Mouse (Mus musculus) heart, embryonic 12.5 days (tissue): ENCODE data around the gene Ldhal6b. TPM values are rescaled to one million over a fixed set of nuclear protein-coding genes. Genes with fewer than 3 reads are reported as not detected.

Experiments used
- ATAC-seq: fragments of 200-750 bp; cut with Nextera tagmentation; 2 replicates; pipeline ENCODE4 v1.8.0; 2017; ENCODE audit warnings: moderate TSS enrichment, moderate library complexity; ENCODE audit not compliant: insufficient number of reproducible peaks, low FRiP score
- H3K27ac ChIP-seq: fragments of 300-500 bp; sonication (generic); 2 replicates; pipeline ENCODE4 v1.5.1; 2016; ENCODE audit warnings: mild to moderate bottlenecking, moderate library complexity; ENCODE audit not compliant: poor library complexity, severe bottlenecking
- H3K27me3 ChIP-seq: fragments of 300-500 bp; sonication (generic); replicated peaks from 2 replicates; pipeline ENCODE4 v1.6.1; 2016; ENCODE audit warnings: mild to moderate bottlenecking, moderate library complexity
- H3K36me3 ChIP-seq: fragments of 300-500 bp; sonication (generic); 2 replicates; pipeline ENCODE4 v1.6.1; 2016; ENCODE audit warnings: mild to moderate bottlenecking, moderate library complexity
- H3K4me1 ChIP-seq: fragments of 300-500 bp; sonication (generic); replicated peaks from 2 replicates; pipeline ENCODE4 v1.6.1; 2016; ENCODE audit warnings: mild to moderate bottlenecking
- H3K4me2 ChIP-seq: fragments of 300-500 bp; sonication (generic); 2 replicates; pipeline ENCODE4 v1.6.1; 2016; ENCODE audit warnings: mild to moderate bottlenecking, moderate library complexity
- H3K4me3 ChIP-seq: fragments of 300-500 bp; sonication (generic); 2 replicates; pipeline ENCODE4 v1.5.1; 2016; ENCODE audit warnings: mild to moderate bottlenecking
- H3K9ac ChIP-seq: fragments of 300-500 bp; sonication (generic); 2 replicates; pipeline ENCODE4 v1.6.1; 2016; ENCODE audit warnings: mild to moderate bottlenecking, moderate library complexity
- H3K9me3 ChIP-seq: fragments of 300-500 bp; sonication (generic); replicated peaks from 2 replicates; pipeline ENCODE4 v1.6.1; 2016; ENCODE audit warnings: mild to moderate bottlenecking, moderate library complexity
- WGBS: fragments of 180-500 bp; shearing (Covaris S2); methylation state at CpG from one replicate; pipeline ENCODE4 v1.1.7; 2016; 5-methylcytosine and 5-hydroxymethylcytosine counted together
- polyA plus RNA-seq: library from polyadenylated mRNA; unstranded; fragments of >200 nt; fragmentation: Nextera tagmentation; extraction: Ambion mirVana; gene quantifications from 2 replicates; pipeline ENCODE4 v1.2.1, GENCODE M21; 2016

Gene Ldhal6b
- polyA plus RNA-seq, 1 experiment from 2014 or later: not detected

GRCm38 (mm10) chr17:5429090-5429771 is 10.7 kb upstream of the Ldhal6b start:
- WGBS: 55% methylated on average over 10 of the region's 10 CpGs
- Histone ChIP-seq H3K4me2 (no peak overlapping the region), H3K27ac (no peak overlapping the region), H3K27me3 (no peaks in the 10 kb centered on the region), H3K4me3 (no peak overlapping the region), H3K36me3 (peaks cover 44% of the 10 kb centered on the region), H3K9me3 (no peaks in the 10 kb centered on the region), H3K4me1 (peaks cover 16% of the 10 kb centered on the region), H3K9ac (no peak overlapping the region)
- peak; percentile 37; the same call in 1 of the 2 replicates for ATAC-seq

- peaks cover 18% of the 10 kb centered on the region for H3K36me3 ChIP-seq
- H3K9me3 ChIP-seq: no peaks in the 10 kb centered on the region
- 28% methylated on average over 3 of the region's 3 CpGs for WGBS
- no peak overlapping the region for H3K9ac ChIP-seq
- ATAC-seq: 0 out of 2 replicates have a peak, but pooled peaks have one; percentile 51
- no peak overlapping the region for H3K4me3 ChIP-seq
- H3K27ac ChIP-seq: no peak overlapping the region
- H3K4me2 ChIP-seq: peak overlapping the region; percentile 3; the same call in 1 of the 2 replicates
- peaks cover 41% of the 10 kb centered on the region for H3K4me1 ChIP-seq
- no peaks in the 10 kb centered on the region for H3K27me3 ChIP-seq
Measured at GRCm38 (mm10) chr17:5425204-5425603, 6.6 kb upstream of the Ldhal6b start.

GRCm38 (mm10) chr17:5424156-5424555 is 5.6 kb upstream of the Ldhal6b start:
- Histone ChIP-seq H3K9ac (0 out of 2 replicates have a peak overlapping the region, but pooled peaks have one; percentile 7), H3K4me2 (no peak overlapping the region), H3K27me3 (no peaks in the 10 kb centered on the region), H3K4me1 (peaks cover 47% of the 10 kb centered on the region), H3K36me3 (peaks cover 21% of the 10 kb centered on the region), H3K27ac (no peak overlapping the region), H3K4me3 (no peak overlapping the region), H3K9me3 (no peaks in the 10 kb centered on the region)
- WGBS: 66% methylated on average over 8 of the region's 8 CpGs
- ATAC-seq: no peak

- WGBS: 54% methylated on average over 4 of the region's 4 CpGs
- Histone ChIP-seq H3K9ac (no peak overlapping the region), H3K4me1 (peaks cover 47% of the 10 kb centered on the region), H3K4me3 (no peak overlapping the region), H3K36me3 (peaks cover 29% of the 10 kb centered on the region; the same call in 1 of the 2 replicates), H3K4me2 (no peak overlapping the region), H3K9me3 (no peaks in the 10 kb centered on the region; the same call in 1 of the 2 replicates), H3K27ac (no peak overlapping the region), H3K27me3 (no peaks in the 10 kb centered on the region)
- ATAC-seq: no peak
Measured at GRCm38 (mm10) chr17:5421835-5422234, 3.3 kb upstream of the Ldhal6b start.

- WGBS: 71% methylated on average over 6 of the region's 6 CpGs
- Histone ChIP-seq H3K9ac (no peak overlapping the region), H3K4me2 (no peak overlapping the region), H3K36me3 (peaks cover 29% of the 10 kb centered on the region; the same call in 1 of the 2 replicates), H3K27ac (no peak overlapping the region), H3K27me3 (no peaks in the 10 kb centered on the region), H3K4me1 (peaks cover 37% of the 10 kb centered on the region), H3K4me3 (no peak overlapping the region), H3K9me3 (no peaks in the 10 kb centered on the region; the same call in 1 of the 2 replicates)
- ATAC-seq: no peak
Measured at GRCm38 (mm10) chr17:5419771-5420518, 1.4 kb upstream of the Ldhal6b start.

- Histone ChIP-seq H3K27me3 (no peaks in the 10 kb centered on the region), H3K9me3 (no peaks in the 10 kb centered on the region; the same call in 1 of the 2 replicates), H3K36me3 (peaks cover 29% of the 10 kb centered on the region; the same call in 1 of the 2 replicates), H3K9ac (no peak overlapping the region), H3K4me2 (no peak overlapping the region), H3K27ac (no peak overlapping the region), H3K4me1 (peaks cover 29% of the 10 kb centered on the region), H3K4me3 (no peak overlapping the region)
- no peak for ATAC-seq
- 87% methylated on average over 9 of the region's 9 CpGs for WGBS
Measured at GRCm38 (mm10) chr17:5419056-5419455, 489 bp upstream of the Ldhal6b start.

- Histone ChIP-seq H3K4me2 (no peak overlapping the region), H3K9ac (no peak overlapping the region), H3K4me1 (peaks cover 11% of the 10 kb centered on the region), H3K9me3 (no peaks in the 10 kb centered on the region; the same call in 1 of the 2 replicates), H3K27me3 (no peaks in the 10 kb centered on the region), H3K4me3 (no peak overlapping the region), H3K36me3 (peaks cover 40% of the 10 kb centered on the region; the same call in 1 of the 2 replicates), H3K27ac (no peak overlapping the region)
- 95% methylated on average over 3 of the region's 3 CpGs for WGBS
- ATAC-seq: no peak
Measured at GRCm38 (mm10) chr17:5416518-5416917, 2.0 kb downstream of the Ldhal6b start.

- no peaks in the 10 kb centered on the region for H3K27me3 ChIP-seq
- no peak for ATAC-seq
Measured at GRCm38 (mm10) chr17:5414041-5414440, 4.5 kb downstream of the Ldhal6b start.

GRCm38 (mm10) chr17:5413350-5413749 is 5.2 kb downstream of the Ldhal6b start:
- Histone ChIP-seq H3K9ac (no peak overlapping the region), H3K27me3 (no peaks in the 10 kb centered on the region), H3K36me3 (peaks cover 38% of the 10 kb centered on the region), H3K4me1 (no peaks in the 10 kb centered on the region), H3K27ac (no peak overlapping the region), H3K4me3 (no peak overlapping the region), H3K4me2 (no peak overlapping the region), H3K9me3 (no peaks in the 10 kb centered on the region; the same call in 1 of the 2 replicates)
- ATAC-seq: no peak
- 92% methylated on average over 13 of the region's 13 CpGs for WGBS

More at GRCm38 (mm10) chr17:5414041-5414440, 4.5 kb downstream of the Ldhal6b start:
- WGBS: 87% methylated on average over 3 of the region's 3 CpGs
- H3K4me3 ChIP-seq: no peak overlapping the region
- H3K27ac ChIP-seq: no peak overlapping the region
- peaks cover 44% of the 10 kb centered on the region for H3K36me3 ChIP-seq
- no peak overlapping the region for H3K9ac ChIP-seq
- H3K4me2 ChIP-seq: no peak overlapping the region
- H3K9me3 ChIP-seq: no peaks in the 10 kb centered on the region; the same call in 1 of the 2 replicates
- no peaks in the 10 kb centered on the region for H3K4me1 ChIP-seq

GRCm38 (mm10) chr17:5412740-5413139 is 5.8 kb downstream of the Ldhal6b start:
- Histone ChIP-seq H3K27me3 (no peaks in the 10 kb centered on the region), H3K4me1 (no peaks in the 10 kb centered on the region), H3K9me3 (no peaks in the 10 kb centered on the region; the same call in 1 of the 2 replicates), H3K4me2 (no peak overlapping the region), H3K9ac (no peak overlapping the region), H3K4me3 (no peak overlapping the region), H3K36me3 (peaks cover 32% of the 10 kb centered on the region), H3K27ac (no peak overlapping the region)
- WGBS: 88% methylated on average over 7 of the region's 7 CpGs
- no peak for ATAC-seq

GRCm38 (mm10) chr17:5412301-5412700 is 6.3 kb downstream of the Ldhal6b start:
- no peak overlapping the region for H3K9ac ChIP-seq
- H3K4me1 ChIP-seq: no peaks in the 10 kb centered on the region
- no peaks in the 10 kb centered on the region for H3K9me3 ChIP-seq
- 94% methylated on average over 8 of the region's 8 CpGs for WGBS
- no peak overlapping the region for H3K27ac ChIP-seq
- no peak for ATAC-seq
- H3K4me3 ChIP-seq: no peak overlapping the region
- H3K4me2 ChIP-seq: no peak overlapping the region
- H3K27me3 ChIP-seq: no peaks in the 10 kb centered on the region
- peaks cover 27% of the 10 kb centered on the region for H3K36me3 ChIP-seq
